Mouse (Mus musculus): ENCODE data around the gene Tbcd. TPM values are rescaled to one million over a fixed set of nuclear protein-coding genes. Genes with fewer than 3 reads are reported as not detected.
A peak's percentile ranks its signal among the peaks of the same experiment; 100 is the strongest.

Tbcd gene
- total RNA-seq, 1 experiment from 2014 or later, result 50.4 TPM

GRCm38 (mm10) chr11:121549843-121550647 is 98.3 kb downstream of the Tbcd start:
- no peak for ATAC-seq (replicated peaks in 1 of 2; ENCODE audit: insufficient read depth in 1 of 2, low FRiP score in 2 of 2, low TSS enrichment in 1 of 2, low read depth in 1 of 2, poor library complexity in 2 of 2, severe bottlenecking in 2 of 2)

GRCm38 (mm10) chr11:121551206-121551799 is 99.6 kb downstream of the Tbcd start:
- no peak for ATAC-seq (replicated peaks in 1 of 2; ENCODE audit: insufficient read depth in 1 of 2, low FRiP score in 2 of 2, low TSS enrichment in 1 of 2, low read depth in 1 of 2, poor library complexity in 2 of 2, severe bottlenecking in 2 of 2)

GRCm38 (mm10) chr11:121552167-121552566 is 100.4 kb downstream of the Tbcd start:
- ATAC-seq (replicated peaks in 1 of 2; ENCODE audit: insufficient read depth in 1 of 2, low FRiP score in 2 of 2, low TSS enrichment in 1 of 2, low read depth in 1 of 2, poor library complexity in 2 of 2, severe bottlenecking in 2 of 2), result peak; percentile 70 to 80

GRCm38 (mm10) chr11:121552846-121553457 is 101.2 kb downstream of the Tbcd start:
- no peak for ATAC-seq (replicated peaks in 1 of 2; ENCODE audit: insufficient read depth in 1 of 2, low FRiP score in 2 of 2, low TSS enrichment in 1 of 2, low read depth in 1 of 2, poor library complexity in 2 of 2, severe bottlenecking in 2 of 2)

GRCm38 (mm10) chr11:121553458-121553857 is 101.7 kb downstream of the Tbcd start:
- ATAC-seq (replicated peaks in 1 of 2; ENCODE audit: insufficient read depth in 1 of 2, low FRiP score in 2 of 2, low TSS enrichment in 1 of 2, low read depth in 1 of 2, poor library complexity in 2 of 2, severe bottlenecking in 2 of 2), result no peak

GRCm38 (mm10) chr11:121556727-121557126 is 105.0 kb downstream of the Tbcd start:
- ATAC-seq (replicated peaks in 1 of 2; ENCODE audit: insufficient read depth in 1 of 2, low FRiP score in 2 of 2, low TSS enrichment in 1 of 2, low read depth in 1 of 2, poor library complexity in 2 of 2, severe bottlenecking in 2 of 2), result no peak

- no peak for ATAC-seq (replicated peaks in 1 of 2; ENCODE audit: insufficient read depth in 1 of 2, low FRiP score in 2 of 2, low TSS enrichment in 1 of 2, low read depth in 1 of 2, poor library complexity in 2 of 2, severe bottlenecking in 2 of 2)
These were observed 106.2 kb downstream of the Tbcd start for GRCm38 (mm10) chr11:121557946-121558345.

- ATAC-seq (replicated peaks in 1 of 2; ENCODE audit: insufficient read depth in 1 of 2, low FRiP score in 2 of 2, low TSS enrichment in 1 of 2, low read depth in 1 of 2, poor library complexity in 2 of 2, severe bottlenecking in 2 of 2), result no peak
These were observed 106.8 kb downstream of the Tbcd start for GRCm38 (mm10) chr11:121558522-121558921.

- peak; percentile 70 to 75 for ATAC-seq (replicated peaks in 1 of 2; ENCODE audit: insufficient read depth in 1 of 2, low FRiP score in 2 of 2, low TSS enrichment in 1 of 2, low read depth in 1 of 2, poor library complexity in 2 of 2, severe bottlenecking in 2 of 2)
These were observed 108.0 kb downstream of the Tbcd start for GRCm38 (mm10) chr11:121559527-121560293.

GRCm38 (mm10) chr11:121560294-121560663 is 108.5 kb downstream of the Tbcd start:
- peak; percentile 79 to 82 for ATAC-seq (replicated peaks in 1 of 2; ENCODE audit: insufficient read depth in 1 of 2, low FRiP score in 2 of 2, low TSS enrichment in 1 of 2, low read depth in 1 of 2, poor library complexity in 2 of 2, severe bottlenecking in 2 of 2)

- ATAC-seq (replicated peaks in 1 of 2; ENCODE audit: insufficient read depth in 1 of 2, low FRiP score in 2 of 2, low TSS enrichment in 1 of 2, low read depth in 1 of 2, poor library complexity in 2 of 2, severe bottlenecking in 2 of 2), result no peak
These were observed 111.6 kb downstream of the Tbcd start for GRCm38 (mm10) chr11:121563312-121563711.

GRCm38 (mm10) chr11:121564265-121564664 is 112.5 kb downstream of the Tbcd start:
- ATAC-seq (replicated peaks in 1 of 2; ENCODE audit: insufficient read depth in 1 of 2, low FRiP score in 2 of 2, low TSS enrichment in 1 of 2, low read depth in 1 of 2, poor library complexity in 2 of 2, severe bottlenecking in 2 of 2), result no peak

GRCm38 (mm10) chr11:121581856-121582255 is 130.1 kb downstream of the Tbcd start:
- ATAC-seq (replicated peaks in 1 of 2; ENCODE audit: insufficient read depth in 1 of 2, low FRiP score in 2 of 2, low TSS enrichment in 1 of 2, low read depth in 1 of 2, poor library complexity in 2 of 2, severe bottlenecking in 2 of 2), result no peak

GRCm38 (mm10) chr11:121597254-121597653 is 145.5 kb downstream of the Tbcd start:
- ATAC-seq (replicated peaks in 1 of 2; ENCODE audit: insufficient read depth in 1 of 2, low FRiP score in 2 of 2, low TSS enrichment in 1 of 2, low read depth in 1 of 2, poor library complexity in 2 of 2, severe bottlenecking in 2 of 2), result no peak

GRCm38 (mm10) chr11:121601422-121601821 is 149.7 kb downstream of the Tbcd start:
- ATAC-seq (replicated peaks in 1 of 2; ENCODE audit: insufficient read depth in 1 of 2, low FRiP score in 2 of 2, low TSS enrichment in 1 of 2, low read depth in 1 of 2, poor library complexity in 2 of 2, severe bottlenecking in 2 of 2), result no peak

GRCm38 (mm10) chr11:121605604-121606003 is 153.9 kb downstream of the Tbcd start:
- ATAC-seq (replicated peaks in 1 of 2; ENCODE audit: insufficient read depth in 1 of 2, low FRiP score in 2 of 2, low TSS enrichment in 1 of 2, low read depth in 1 of 2, poor library complexity in 2 of 2, severe bottlenecking in 2 of 2), result peak; percentile 46 to 59; a peak in 2 of 4 replicates

GRCm38 (mm10) chr11:121610976-121611375 is 159.2 kb downstream of the Tbcd start:
- no peak for ATAC-seq (replicated peaks in 1 of 2; ENCODE audit: insufficient read depth in 1 of 2, low FRiP score in 2 of 2, low TSS enrichment in 1 of 2, low read depth in 1 of 2, poor library complexity in 2 of 2, severe bottlenecking in 2 of 2)
